Mouse (Mus musculus): Measurements from ENCODE around the gene Josd2.

DNA sequence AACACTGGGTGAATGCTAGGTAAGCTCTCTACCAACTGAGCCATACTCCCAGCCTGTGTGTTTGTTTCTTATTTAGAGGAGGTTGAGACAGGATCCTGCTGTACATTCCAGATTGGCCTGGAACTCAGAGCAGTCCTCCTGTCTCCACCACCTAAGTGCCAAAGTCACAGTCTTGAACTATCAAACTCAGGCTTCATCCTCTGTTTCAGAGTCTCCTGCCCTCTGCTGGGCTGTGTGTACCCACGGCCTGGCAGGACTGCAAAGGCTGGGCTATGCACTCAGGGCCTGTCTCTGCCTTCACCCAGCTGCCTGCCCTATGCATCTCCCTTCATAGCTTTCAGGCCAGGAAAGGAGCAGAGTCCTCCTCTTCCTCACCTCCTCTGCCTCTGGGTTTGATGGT, 31.5 kb upstream of the Josd2 start:
- TF ChIP-seq CTCF (IDR thresholded peaks at IDR 0.05; ENCODE audit: borderline replicate concordance, extremely low read depth, insufficient read depth, insufficient read length) (peak; percentile 51), POLR2A (IDR thresholded peaks at IDR 0.05; ENCODE audit: borderline replicate concordance, extremely low read depth, insufficient read depth, insufficient read length, poor library complexity, severe bottlenecking) (no peak)
